Comparison of ENCODE assay signal across 18 mouse cellular contexts in genomic region chr9:45719997-45720396, GRCm38 (mm10).
"Had no signal": no experiment of that assay in that cellular context is flagged by ENCODE, and none has a peak within 500 bp of the region (broad histone marks: within the 10 kb centered on the region; RNA-seq: fewer than 3 reads in every experiment).

No protein-coding gene starts in this region.

- DNase-seq: lung, adult 18-20 months; lung, postnatal 14 days; lung, postnatal 36 days; right cerebral cortex, postnatal 14 days; thymus, adult 2 months; thymus, postnatal 25 days; thymus, postnatal 4 days had no signal

- ATAC-seq: liver, embryonic 12.5 days; lung, postnatal 0 days; midbrain, embryonic 13.5 days; midbrain, embryonic 15.5 days had no signal

- H3K27ac ChIP-seq: liver, embryonic 12.5 days; liver, embryonic 14.5 days; lung, embryonic 15.5 days; macrophage; midbrain, embryonic 13.5 days; midbrain, embryonic 15.5 days; stomach, embryonic 15.5 days; stomach, postnatal 0 days had no signal

- H3K27me3 ChIP-seq: lung, embryonic 15.5 days; midbrain, embryonic 13.5 days; midbrain, embryonic 15.5 days; stomach, embryonic 15.5 days had no signal

- H3K9me3 ChIP-seq: liver, embryonic 12.5 days; lung, embryonic 15.5 days; megakaryocyte, embryonic 14.5 days; midbrain, embryonic 13.5 days; midbrain, embryonic 15.5 days; stomach, embryonic 15.5 days had no signal

- H3K36me3 ChIP-seq: liver, embryonic 12.5 days; lung, embryonic 15.5 days; midbrain, embryonic 15.5 days; stomach, embryonic 15.5 days had no signal

- H3K4me1 ChIP-seq: liver, embryonic 12.5 days; lung, embryonic 15.5 days; megakaryocyte, embryonic 14.5 days; midbrain, embryonic 15.5 days; stomach, embryonic 15.5 days had no signal

- H3K4me3 ChIP-seq: liver, embryonic 12.5 days; lung, embryonic 15.5 days; megakaryocyte, embryonic 14.5 days; midbrain, embryonic 13.5 days; midbrain, embryonic 15.5 days; stomach, embryonic 15.5 days had no signal

- H3K9ac ChIP-seq: liver, embryonic 12.5 days; liver, embryonic 14.5 days; lung, embryonic 15.5 days; midbrain, embryonic 13.5 days; midbrain, embryonic 15.5 days; stomach, embryonic 15.5 days had no signal

- H3K4me2 ChIP-seq: liver, embryonic 12.5 days; lung, embryonic 15.5 days; midbrain, embryonic 11.5 days; midbrain, embryonic 13.5 days; midbrain, embryonic 15.5 days; stomach, embryonic 15.5 days had no signal
